Mouse (Mus musculus) c-Kit-positive CD71-positive TER-119-negative erythroid progenitor cells, embryonic 14.5 days (primary cell): Measurements from ENCODE around the gene Cela3b.

ENCODE experiments used
- DNase-seq: peaks from one replicate; pipeline ENCODE4 v3.0.0-alpha.2; 2013; ENCODE audit warnings: low read depth

The Cela3b gene

DNA sequence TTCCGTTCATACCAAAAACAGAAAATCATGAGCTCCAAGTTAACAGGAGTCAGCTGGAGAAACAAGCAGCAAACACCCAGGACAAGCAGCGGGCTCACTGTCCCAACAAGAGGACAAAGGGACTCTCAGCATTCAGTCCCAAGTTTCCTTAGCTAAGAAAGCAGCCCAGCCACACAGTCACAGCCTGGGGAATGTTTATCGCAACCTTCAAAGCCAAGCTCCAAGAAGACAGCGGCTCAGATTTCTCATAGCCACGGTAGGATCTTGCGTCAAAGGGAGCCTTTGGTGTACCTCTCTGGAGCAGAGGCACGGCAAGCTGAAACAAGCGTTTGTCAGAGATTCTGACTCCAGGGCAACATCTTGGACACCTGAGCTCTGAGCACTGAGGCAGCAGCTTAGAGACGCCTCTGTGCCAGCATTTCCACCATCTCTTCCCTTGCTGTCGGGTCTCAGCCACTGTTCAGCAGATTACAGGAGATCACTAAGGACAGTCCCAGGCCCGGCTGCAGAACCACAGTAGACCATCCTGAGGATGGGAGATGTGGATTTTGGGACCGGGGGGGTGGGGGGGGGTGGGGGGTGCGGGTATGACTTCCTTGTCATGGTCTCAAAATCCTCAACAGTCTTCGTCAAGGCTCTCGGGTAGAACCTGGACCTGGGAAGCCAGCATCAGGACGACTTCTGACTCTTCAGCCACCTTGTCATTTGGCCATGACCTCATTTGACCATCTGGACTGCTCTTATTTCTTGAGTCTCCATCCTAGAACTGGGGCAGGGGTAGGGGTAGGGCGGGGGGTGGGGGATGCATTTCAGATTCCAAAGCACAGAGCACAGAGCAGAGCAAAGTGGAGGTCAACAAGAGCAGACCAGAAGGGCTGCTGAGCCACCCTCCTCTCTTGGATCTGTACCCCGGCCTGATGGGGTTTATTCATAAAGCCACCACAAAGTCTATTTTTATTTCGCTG is 54.7 kb downstream of the Cela3b start:
- no peak for DNase-seq

DNA sequence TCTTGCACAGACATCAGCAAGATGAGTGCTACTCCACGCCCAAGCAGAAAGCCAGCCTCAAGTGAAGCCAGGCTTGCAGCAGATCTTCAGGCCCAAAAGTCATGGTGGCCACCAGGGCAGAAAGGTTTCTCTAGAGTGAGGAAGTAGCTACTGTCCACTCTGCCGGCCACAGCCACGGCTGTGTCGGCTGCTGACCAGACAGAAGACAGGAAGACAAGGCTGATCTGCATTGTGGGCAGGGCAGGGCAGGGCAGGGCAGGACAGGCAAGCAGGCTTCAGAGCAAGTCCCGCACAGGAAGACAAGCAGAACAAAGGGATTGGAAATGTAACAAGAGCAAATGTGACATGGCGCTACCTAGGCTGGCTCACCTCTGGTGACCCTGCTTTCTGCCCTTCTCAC is 56.6 kb downstream of the Cela3b start:
- DNase-seq: no peak

DNA sequence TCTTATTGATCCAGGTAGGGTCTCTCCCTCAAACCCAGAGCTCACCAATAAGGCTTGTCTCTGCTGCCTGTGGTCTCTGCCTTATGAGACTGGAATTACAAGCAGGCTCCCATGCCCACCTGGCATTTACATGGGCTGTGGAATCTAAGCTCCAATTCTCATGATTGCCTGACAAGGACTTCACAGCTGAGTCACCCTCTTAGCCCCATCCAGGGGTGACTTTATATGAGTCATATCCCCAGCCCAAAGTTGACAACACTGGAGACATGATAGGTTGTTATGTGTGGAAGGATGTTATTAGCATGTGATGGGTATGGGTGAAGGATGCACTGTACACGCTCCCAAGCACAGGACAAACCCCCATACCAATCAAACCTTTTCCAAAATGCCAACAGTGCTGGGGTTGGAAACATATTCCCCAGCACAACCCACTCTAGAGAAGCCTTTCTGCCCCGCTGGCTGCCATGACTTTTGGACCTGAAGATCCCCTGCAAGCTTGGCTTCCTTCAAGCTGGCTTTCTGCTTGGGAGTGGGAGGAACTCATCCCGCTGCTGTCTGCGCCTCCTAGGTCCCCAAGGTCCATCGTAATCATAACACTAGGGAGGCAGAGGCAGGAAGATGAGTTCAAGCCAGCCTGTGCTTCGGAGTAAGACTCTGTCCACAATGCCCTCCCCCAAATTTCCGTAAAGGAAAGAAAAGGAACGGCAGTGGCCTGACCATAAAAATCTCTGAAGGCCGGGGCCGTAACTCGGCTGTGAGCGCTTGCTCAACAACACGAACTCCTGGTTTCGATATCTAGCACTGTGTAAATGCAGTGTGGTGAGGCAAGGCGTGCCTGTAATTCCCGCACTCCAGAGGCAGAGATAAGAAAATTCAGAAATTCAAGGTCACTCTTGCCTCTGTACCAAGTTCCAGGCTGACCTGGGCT is 58.5 kb downstream of the Cela3b start:
- no peak for DNase-seq
